Mouse (Mus musculus) embryo, embryonic 10.5 days (tissue): ENCODE results near the gene Thsd7a.

ENCODE experiments used
- DNase-seq: peaks from one replicate; pipeline ENCODE4 v3.0.0-alpha.2; 2015; ENCODE audit warnings: low spot score

Thsd7a gene

DNA sequence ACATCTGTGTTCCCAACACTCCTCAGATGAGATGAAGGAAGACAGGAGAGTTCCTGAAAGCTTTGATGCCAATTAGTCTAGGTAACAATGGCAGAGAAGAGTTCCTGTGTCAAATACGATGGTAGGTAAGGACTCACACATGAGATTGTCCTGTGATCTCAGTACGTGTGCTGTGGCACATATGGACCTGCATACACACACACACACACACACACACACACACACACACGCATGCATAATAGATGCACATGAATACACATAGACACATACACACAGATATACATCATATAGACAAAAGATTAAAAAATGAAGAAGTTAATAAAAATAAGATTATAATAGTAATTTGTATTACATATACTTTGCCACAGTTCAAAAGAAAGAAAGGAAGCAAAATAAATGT lies 56.0 kb downstream of the Thsd7a start:
- no peak for DNase-seq

DNA sequence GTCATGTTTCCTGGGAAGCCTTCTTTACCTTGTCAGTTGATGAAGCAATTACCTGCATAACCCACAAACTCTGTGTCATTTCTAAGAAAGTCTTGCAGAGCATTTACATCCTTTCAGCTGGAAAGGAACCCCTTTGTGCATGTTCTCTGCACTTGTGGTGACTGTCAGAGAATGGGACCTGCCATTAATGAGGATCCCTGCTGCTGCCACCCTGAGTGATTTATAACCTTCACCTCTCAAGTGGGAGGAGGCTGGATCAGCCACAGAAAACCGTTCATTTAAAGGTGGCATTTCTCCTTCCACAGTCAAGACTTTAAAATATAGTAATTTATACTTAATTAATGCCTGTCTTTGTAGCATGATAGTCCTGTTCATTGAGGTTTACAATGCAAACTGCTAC lies 99.6 kb downstream of the Thsd7a start:
- no peak for DNase-seq

DNA sequence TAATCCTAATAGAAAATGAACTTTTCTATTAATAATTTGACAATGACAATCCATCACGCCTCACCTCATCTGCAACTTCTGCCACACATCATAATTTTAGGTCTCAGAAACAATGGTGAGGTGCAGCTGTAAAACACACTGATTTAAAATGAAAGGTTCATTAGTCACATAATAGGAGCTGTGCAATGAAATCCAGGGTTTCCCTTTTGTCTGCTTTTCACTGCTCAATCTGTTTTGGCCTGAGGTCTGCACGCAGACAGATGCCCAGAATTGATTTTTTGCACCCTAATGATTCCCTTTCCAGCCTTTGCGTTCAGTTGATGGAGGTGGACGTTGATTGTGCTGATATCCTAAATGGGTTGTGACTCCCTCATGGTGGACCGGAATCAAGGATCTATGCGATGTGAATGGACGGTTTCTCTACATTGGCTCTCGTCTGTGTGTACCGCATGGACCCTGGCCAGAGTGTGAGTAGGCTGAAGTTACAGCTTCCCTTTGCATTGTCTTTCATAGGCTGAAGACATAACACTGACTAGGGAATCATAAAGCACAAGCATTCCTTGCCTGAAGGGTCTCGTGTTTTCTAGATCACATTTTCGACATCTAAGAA lies 120.5 kb downstream of the Thsd7a start:
- no peak for DNase-seq

DNA sequence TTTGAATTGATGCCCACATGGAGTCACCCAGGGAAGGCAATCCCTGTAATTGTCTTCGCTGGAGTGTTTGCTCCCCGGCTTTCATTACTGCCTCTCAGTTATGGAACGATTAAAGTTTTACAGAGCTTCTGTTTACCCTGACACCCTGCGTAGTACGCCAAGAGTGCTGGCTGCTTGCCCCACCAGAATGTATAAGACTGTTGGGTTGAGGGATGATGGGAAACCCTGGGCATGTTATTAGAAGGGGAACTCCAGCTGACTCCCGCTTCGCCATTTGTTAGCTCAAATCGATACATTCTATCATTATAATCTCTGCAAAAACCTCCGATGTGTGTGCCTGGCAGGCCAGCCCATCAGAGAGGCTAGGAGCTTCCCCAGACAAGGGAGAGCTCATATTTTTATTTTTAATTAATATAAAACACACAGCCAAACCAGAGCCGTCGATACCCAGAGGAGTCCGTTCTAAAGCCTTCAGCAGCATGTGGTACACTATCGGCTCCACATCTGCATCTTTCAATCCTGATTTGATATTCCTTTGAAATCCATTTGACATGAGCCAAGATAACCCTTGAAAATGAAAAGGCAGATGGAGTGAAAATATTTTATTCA lies 142.5 kb downstream of the Thsd7a start:
- no peak for DNase-seq

DNA sequence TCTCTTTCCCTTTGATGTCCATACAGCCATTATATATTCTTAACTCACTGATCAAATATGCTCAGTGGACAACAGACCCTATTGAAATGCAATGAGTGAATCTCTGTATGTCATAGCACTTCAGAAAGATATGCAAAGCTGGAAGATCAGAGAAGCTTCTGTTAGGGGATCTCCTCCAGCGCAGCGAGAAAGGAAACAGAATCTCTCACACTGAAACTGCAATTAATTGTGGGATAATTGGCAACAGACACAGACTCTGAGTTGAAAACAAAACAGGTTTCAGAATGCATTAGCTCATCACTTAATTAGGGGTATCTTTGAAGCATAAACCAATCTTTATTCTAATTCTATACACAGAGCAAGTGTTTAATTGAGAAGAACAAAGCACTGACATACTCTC lies 146.3 kb downstream of the Thsd7a start:
- DNase-seq = no peak

DNA sequence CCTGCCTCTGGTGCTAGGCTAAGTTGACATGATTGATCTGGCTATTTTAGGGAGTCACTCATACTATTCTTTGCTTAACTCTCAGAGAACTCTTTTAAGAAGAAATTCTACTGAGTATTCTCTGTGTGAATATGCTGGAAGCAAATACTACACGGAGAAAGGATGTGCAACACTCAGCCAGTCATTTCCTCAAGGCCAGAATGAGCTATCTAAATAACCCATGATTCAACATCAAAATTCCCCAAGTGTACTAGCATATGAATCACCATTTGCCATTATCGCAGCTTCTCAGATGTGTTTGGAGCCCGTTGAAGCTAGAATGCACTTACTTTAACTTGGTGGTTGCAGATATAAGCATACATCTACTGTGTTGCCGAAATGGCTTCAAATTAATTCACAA lies 147.0 kb downstream of the Thsd7a start:
- no peak for DNase-seq

DNA sequence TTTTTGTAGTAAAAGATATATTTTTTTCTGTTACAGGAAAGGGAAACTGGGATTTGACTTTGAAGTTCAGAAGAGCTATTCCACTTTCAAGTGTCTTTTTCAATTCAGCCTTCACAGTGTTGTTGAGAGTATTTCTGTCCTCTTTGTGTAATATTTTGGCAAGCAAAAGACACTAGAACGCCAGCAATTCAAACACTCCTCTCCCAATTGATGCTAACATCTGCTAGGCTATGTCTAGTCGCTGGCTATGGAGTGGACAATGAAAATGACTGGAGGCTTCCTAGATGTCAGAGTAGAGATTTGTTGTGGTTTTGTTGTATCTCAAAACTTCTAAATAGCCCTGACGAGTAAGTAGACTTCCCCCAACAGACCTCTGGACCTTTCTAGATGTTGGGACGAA lies 164.8 kb downstream of the Thsd7a start:
- DNase-seq = no peak

DNA sequence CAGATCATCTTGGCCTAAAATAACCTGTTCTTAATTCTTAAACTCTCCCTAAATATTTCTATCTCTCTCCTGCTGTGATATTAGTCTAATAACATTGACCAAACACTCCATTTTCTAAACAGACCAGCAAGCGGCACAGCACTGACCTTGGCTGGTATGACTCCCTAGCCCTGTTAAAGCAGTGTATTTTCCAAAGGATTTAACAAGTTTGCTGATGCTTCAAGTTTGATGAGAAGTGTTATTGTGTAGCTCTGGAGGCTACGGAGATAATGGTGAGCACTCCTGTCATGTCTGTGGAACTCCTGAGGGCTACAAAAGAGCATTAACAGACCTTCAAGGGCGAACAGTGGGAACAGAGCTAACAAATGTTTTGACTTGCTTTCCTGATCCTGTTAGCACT lies 168.1 kb downstream of the Thsd7a start:
- DNase-seq = peak; percentile 25

DNA sequence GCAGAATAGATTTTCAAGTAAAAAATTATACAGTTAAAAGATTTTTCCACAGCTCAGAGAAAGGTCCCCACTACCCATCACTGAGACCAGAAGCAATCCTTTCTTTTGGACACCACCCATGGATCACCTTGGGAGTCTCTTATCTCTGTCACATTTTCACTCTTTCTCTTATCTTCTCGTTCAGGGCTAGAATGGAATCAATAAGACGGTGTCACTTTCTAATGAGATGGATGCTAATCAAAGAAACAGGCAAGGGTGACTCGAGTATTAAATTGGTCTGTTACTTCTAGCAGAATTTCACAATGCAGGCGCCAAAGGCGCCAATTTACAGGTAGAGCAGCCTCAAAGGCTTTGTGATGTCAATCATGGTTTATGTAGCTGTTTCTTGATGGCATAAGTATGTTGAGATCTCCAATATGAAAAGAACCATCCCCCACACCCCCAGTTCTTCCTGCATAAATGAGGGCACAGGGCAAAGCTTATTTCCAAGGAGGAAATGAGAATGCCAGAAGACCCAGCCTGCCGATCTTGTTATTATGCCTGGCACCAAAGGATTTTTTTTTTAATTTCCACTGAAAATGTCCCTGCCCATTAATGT lies 173.5 kb downstream of the Thsd7a start:
- DNase-seq = no peak

DNA sequence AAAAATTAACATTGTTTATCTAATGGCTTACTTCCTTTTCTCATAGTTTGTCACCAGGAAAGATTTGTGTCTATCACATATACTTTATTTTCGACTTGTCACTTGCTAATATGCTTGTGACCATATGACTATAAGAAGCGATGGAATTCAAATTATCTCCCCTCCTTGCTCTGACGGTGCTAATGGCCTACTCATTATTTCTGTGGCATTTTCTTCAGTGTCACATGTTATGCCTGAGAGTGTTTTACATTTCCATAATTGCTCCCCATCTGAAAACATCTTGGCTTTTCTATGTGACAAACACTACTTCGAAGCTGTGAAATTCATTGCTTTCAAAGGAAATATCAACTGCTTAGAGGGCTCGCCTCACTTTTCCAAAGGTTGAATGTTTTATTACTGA lies 177.0 kb downstream of the Thsd7a start:
- DNase-seq = no peak

DNA sequence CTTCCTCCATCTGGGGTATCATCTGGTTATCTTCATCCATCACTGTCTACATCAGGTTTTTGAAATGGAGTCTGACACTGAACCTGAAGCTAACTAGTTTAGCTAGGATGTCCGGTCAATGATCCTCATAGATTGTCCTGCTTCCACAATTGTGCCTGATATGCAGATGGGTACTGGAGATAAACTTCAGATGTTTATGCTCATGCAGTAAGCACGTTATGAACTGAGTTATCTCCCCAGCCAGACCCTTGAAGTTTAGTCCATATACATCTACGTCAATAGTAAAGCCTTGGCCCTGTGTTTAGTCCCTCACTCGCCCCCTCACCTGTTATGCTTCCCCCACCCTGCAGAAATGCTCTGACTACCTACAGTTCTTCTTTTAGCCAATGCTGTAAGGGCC lies 184.1 kb downstream of the Thsd7a start:
- DNase-seq = no peak

DNA sequence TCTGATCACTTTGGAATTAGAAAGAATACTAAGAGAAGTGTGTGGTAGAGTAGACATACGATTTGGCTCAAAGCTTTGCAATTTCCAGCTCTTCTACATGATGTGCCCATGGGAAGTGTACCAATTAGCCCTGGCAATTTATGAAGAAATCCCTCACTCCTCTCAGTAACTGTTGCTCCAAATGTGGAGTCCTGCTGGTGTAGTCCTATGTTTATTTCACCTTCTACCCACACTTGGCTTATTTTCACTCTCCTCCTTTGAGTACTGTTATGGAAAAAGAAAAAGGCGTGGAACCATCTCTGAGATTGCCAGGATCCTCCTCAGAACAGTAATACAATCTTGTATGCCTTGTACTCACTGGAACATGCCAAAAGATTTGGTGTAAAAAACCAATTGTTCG lies 186.9 kb downstream of the Thsd7a start:
- no peak for DNase-seq

DNA sequence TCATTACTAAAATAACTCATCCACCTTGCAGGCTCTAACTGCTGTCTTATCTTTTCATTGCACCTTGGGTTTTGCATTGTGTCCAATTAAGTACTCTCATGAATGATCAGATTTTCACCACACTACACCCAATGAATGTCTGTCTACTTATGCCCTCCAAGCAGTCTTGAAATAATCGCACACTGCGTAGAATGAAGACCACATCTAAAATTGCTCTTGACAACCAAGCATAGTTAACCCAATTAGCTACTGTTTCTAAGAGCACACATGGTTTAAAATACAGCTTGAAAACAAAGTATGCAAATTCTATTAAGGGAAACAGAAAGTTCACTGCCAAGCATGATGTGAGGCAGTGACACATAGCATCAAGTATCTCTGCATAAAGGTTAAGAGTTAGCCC lies 188.7 kb downstream of the Thsd7a start:
- DNase-seq = no peak

DNA sequence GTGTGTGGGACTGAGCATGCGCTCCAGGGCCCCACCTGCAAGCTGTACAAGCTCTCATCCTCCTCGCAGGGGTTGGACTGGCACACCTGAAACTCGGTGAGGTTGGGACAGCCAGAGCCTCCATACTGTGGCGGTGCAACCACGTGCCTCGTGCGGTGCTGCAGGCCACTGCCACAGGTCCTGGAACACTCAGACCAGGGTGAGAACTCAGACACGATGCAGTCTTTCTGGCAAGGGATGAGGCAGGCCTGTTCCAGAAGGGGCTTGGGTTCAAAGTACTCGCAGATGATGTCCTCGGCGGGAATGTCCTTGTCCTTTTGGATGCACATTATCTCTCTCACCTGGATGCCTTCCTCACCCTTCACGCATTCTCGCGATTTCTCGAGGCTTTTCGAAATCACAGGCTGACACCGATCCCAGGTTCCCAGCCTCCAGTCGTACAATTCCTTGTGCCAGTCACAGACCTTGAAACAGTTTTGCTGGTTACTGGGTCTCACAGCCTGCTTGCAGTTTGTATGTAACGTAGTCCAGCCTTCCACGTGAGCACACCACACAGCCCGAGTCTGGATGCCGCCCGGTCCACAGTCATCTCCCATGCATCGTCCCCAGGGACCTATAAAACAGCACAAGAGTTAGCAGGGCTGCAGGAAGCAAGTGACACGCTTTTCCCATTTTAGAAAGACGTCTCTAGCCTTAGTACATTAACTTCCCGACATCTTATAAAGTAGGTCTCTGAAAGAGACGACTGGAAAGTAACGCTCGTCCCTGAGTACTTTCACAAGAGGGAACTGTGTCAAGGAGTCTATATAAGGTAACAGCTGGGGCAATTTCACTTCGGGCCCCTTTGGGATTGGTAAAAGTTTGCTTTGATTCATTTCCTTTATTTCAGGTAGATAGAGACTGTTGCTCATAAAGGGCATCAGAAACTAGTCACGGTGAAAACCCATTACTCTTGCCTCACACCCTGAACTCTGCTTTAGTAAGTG lies 193.8 kb downstream of the Thsd7a start:
- DNase-seq = no peak

DNA sequence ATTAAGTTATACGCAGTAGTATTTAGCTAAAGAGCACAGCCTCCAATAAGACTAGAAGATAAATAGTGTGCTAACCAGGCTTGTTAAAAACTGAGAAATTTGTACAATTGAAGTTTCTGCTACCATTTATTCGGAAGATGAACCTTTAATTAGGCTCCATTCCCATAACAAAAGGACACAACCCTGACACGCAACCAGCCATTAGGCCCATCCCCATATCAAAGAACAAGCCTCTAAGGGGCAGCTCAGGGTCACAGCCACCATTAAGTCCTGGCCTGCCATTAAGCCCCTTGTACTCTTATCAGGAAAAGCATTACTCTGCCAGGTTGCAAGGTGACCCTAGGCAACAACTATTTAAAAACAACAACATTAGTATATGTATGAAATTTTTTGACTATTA lies 198.0 kb downstream of the Thsd7a start:
- DNase-seq = no peak

DNA sequence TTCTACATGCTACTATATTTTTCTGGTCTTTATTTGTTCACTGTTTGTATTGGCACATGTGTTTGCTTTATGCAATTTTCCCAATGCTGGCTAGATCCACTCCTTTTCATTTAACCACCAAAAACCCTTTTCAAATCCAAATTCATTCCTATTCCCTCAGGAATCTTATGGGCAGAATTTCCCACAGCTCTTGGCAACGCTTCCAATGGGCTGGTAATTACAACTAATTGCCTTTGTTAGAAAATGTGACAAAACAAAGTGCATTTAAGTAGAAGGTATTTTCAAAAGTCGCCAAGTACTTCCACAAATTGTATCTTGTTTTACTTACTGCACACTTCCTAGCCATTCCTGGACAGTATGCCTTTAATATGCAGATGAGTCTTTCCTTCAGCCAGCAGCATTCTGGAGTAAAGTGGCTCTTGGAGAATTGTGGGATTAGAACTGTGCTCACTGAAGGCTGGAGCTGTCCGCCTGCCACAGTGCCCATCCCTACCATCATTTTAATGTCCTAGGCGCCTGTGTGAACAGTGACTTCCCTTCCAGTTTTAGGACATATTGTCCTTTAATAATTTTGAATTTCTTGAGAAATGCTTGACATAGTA lies 199.1 kb downstream of the Thsd7a start:
- DNase-seq = no peak

DNA sequence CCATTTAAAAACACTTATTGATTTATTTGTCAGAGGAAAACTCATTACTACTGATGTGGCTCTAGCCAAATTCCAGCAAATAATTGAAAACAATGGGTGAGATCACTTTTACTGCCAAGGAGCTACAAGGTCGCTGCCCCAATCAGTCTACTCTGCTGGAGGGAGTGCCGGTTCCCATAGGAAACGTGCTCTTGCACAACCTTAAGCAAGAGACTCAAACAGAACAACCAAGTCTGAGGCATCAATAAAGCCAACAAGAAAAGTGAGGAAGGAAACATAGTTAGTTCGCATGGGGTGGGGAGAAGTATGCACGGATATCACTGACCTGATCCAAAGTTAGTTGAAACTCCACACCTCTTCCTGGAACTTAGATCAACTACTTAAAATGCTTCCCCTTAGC lies 205.1 kb downstream of the Thsd7a start:
- DNase-seq = peak; percentile 8

DNA sequence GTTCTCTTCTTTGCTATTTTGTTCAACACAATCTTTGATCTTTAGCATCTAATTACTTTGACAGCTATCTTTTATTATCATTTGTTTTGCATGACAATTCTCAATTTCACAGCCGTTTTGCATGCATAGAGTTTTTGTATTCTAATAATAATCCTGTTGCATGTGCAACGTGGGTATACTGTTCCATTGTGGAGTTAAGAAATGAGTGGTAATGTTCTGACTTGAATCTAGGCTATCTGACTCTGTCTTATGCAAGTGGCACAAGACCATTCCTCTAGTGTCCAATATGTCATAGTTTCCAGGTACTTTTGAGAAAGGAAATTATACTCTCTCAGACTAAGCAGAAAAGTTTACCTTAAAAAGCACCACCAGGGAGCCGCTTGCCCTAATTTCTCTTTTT lies 206.7 kb downstream of the Thsd7a start:
- no peak for DNase-seq

DNA sequence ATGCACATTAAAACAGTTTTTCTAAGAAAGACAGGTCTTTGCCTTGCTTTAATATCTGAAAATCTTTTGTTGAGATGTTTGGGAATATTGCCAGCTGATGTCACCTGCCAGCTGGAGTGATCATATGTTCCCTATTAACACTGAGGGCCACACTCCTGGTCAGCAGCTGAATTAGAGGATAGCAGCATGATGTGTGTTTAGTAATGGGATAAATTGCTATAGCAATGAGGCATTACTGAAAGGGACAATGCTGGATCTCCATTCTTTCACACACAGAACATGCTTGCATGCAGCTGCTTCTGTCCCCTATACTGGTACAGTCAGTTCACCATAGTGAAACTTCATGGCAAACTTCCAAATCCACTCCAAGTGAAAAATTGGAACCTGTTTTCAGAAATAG lies 230.1 kb downstream of the Thsd7a start:
- no peak for DNase-seq

DNA sequence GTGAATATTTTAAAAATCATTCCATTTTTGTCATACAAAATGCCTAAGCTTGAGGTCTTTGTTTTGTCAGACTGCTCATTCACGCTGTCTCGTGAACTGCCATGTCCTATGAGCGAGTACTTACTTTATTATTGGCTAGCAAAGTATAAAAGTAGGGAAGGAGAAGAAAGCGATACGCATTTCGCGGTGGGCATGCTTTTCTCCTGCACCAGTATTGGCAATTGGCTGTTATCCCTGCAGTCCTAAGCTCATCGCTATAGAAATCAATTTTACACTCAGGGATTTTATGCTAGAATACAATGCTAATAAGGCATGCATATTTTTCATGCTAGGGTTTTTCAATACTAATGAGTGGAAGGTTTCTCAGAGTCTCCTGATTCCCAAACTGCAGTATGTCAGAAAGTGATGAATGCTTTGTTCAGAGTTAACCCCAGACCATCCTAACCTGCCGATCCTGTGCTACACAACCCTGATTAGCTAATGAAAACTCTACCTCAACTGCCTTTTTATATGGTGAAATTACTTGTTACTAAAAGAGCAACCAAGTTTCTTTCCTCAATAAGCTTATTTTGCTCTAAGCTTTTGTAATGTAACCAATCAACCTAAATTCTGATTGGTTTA lies 230.8 kb downstream of the Thsd7a start:
- DNase-seq = no peak

DNA sequence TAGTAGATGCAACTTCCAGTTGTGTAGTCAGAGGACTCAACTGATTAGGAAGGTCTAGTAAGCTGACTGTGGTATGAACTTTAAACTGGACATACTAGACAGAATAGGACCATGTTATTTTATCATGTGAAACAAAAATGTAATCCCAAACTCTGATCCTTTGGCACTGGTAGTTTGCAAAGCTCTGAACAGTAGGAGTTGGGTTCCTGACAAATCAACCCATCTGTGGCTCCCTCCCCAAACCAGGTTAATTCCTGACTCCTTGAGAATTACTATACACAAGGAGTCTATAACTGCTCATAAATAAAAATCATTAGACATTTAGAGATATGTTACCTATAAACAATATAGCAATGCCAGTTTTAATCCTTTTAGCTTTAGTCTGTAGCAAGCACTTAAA lies 231.5 kb downstream of the Thsd7a start:
- no peak for DNase-seq

DNA sequence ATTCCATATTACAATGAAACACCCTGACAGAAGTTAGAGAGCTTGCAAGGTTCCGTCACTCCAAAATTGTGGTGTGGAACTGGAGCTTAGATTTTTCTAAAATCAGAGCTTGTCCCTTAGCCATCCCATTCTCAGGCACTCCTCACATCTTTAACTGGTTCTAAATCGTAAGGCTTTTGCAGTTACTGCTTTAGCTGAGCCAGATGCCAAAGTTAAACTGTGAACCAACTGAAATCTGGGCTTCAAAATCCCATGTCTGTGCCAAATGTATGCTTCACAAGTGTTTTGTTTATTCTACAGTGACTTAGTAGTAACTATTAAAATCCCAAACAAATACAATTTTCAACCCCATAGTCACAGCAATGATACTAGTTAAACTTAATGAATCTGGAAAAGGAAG lies 242.3 kb downstream of the Thsd7a start:
- DNase-seq = no peak
